Mouse (Mus musculus) liver, embryonic 14.5 days (tissue): ENCODE data around the gene Klhl30. TPM values are rescaled to one million over a fixed set of nuclear protein-coding genes. Genes with fewer than 3 reads are reported as not detected.

Experiments
- ATAC-seq: fragments of 200-750 bp; cut with Nextera tagmentation; 2 replicates; pipeline ENCODE4 v1.8.0; 2017; ENCODE audit warnings: moderate number of reproducible peaks, mild to moderate bottlenecking, moderate library complexity; ENCODE audit not compliant: insufficient read depth
- DNase-seq, 3 experiments: peaks; one replicate each; pipeline ENCODE4 v3.0.0-alpha.2; 2012 to 2013; ENCODE audit warnings: low read depth in 3 of 3, low spot score in 3 of 3
- H3K27ac ChIP-seq: fragments of 300-500 bp; sonication (generic); 2 replicates; pipeline ENCODE4 v1.5.1; 2014; ENCODE audit warnings: moderate library complexity, mild to moderate bottlenecking, control low read depth, inconsistent platforms
- H3K27me3 ChIP-seq: fragments of 300-500 bp; sonication (generic); 2 replicates; pipeline ENCODE4 v1.6.1; 2014; ENCODE audit warnings: mild to moderate bottlenecking, low read length, moderate library complexity; ENCODE audit not compliant: control insufficient read depth, insufficient read depth
- H3K36me3 ChIP-seq: fragments of 300-500 bp; sonication (generic); replicated peaks from 2 replicates; pipeline ENCODE4 v1.6.1; 2014; ENCODE audit warnings: low read depth; ENCODE audit not compliant: control insufficient read depth, insufficient read depth
- H3K4me1 ChIP-seq, 2 experiments: fragments of 200-500 bp in 1 of 2; fragments of 300-500 bp in 1 of 2; sonication (generic) in 1 of 2; replicated peaks; 2 replicates each; pipeline ENCODE4 v1.6.1; 2012 to 2014; ENCODE audit warnings: antibody characterized with exemption in 1 of 2, inconsistent platforms in 1 of 2, low read length in 1 of 2; ENCODE audit not compliant: control insufficient read depth in 2 of 2, insufficient read depth in 2 of 2
- H3K4me2 ChIP-seq: fragments of 300-500 bp; sonication (generic); 2 replicates; pipeline ENCODE4 v1.6.1; 2014; ENCODE audit warnings: low read depth, mild to moderate bottlenecking, control low read depth, moderate library complexity
- H3K4me3 ChIP-seq, 2 experiments: fragments of 200-500 bp in 1 of 2; fragments of 300-500 bp in 1 of 2; sonication (generic) in 1 of 2; 2 replicates each; pipeline ENCODE4 v1.5.1; 2012 to 2014; ENCODE audit warnings: low read depth in 2 of 2, low read length in 2 of 2, mild to moderate bottlenecking in 2 of 2, control low read depth in 1 of 2, inconsistent platforms in 1 of 2, moderate library complexity in 1 of 2; ENCODE audit not compliant: insufficient read depth in 1 of 2
- H3K9ac ChIP-seq: fragments of 300-500 bp; sonication (generic); replicated peaks from 2 replicates; pipeline ENCODE4 v1.6.1; 2014; ENCODE audit warnings: mild to moderate bottlenecking, control low read depth, moderate library complexity
- H3K9me3 ChIP-seq: fragments of 300-500 bp; sonication (generic); 2 replicates; pipeline ENCODE4 v1.6.1; 2016; ENCODE audit warnings: low read length, mixed read lengths; ENCODE audit not compliant: control insufficient read depth
- CTCF ChIP-seq: IDR thresholded peaks from 2 replicates; pipeline ENCODE4 v1.5.1; 2016; ENCODE audit warnings: antibody characterized with exemption, low read depth, control low read depth
- EP300 ChIP-seq: IDR thresholded peaks from 2 replicates; pipeline ENCODE4 v1.6.1; 2016; ENCODE audit warnings: antibody characterized with exemption, low read depth
- WGBS: fragments of 180-500 bp; shearing (Covaris S2); extraction: QIAGEN DNeasy Blood & Tissue Kit; methylation state at CpG from one replicate; pipeline ENCODE4 v1.1.7; 2014; ENCODE audit not compliant: insufficient replicate concordance; 5-methylcytosine and 5-hydroxymethylcytosine counted together
- polyA plus RNA-seq, 2 experiments: library from polyadenylated mRNA; depleted of rRNA in 1 of 2; stranded (reverse) in 1 of 2; unstranded in 1 of 2; fragments of >200 nt; fragmentation: Nextera tagmentation in 1 of 2; extraction: Ambion mirVana in 1 of 2; gene quantifications; 2 replicates each; pipeline versions ENCODE4 v1.2.1 to v1.2.3; 2012 to 2014

The Klhl30 gene
- polyA plus RNA-seq, 2 experiments: 0.02 TPM; not detected in 1

- no peak overlapping the region for H3K4me2 ChIP-seq
- 86% methylated on average over 4 of the region's 4 CpGs for WGBS
- no peak overlapping the region for H3K27ac ChIP-seq
- ATAC-seq (no peak), DNase-seq (no peak)
- no peak overlapping the region for H3K9ac ChIP-seq
- no peak for TF ChIP-seq CTCF
- TF ChIP-seq EP300: no peak
- H3K27me3 ChIP-seq: no peaks in the 10 kb centered on the region
- H3K9me3 ChIP-seq: no peaks in the 10 kb centered on the region
- peaks cover 86% of the 10 kb centered on the region for H3K36me3 ChIP-seq
- no peak overlapping the region for H3K4me3 ChIP-seq
- H3K4me1 ChIP-seq: no peaks in the 10 kb centered on the region
These were observed 30.3 kb downstream of the Klhl30 start for GRCm38 (mm10) chr1:91381091-91381471.

GRCm38 (mm10) chr1:91390369-91390768, 39.6 kb downstream of the Klhl30 start:
- H3K4me1 ChIP-seq: no peaks in the 10 kb centered on the region
- H3K36me3 ChIP-seq: peaks cover 72% of the 10 kb centered on the region
- DNase-seq (no peak), ATAC-seq (no peak)
- no peak overlapping the region for H3K9ac ChIP-seq
- H3K4me3 ChIP-seq: no peak overlapping the region
- no peaks in the 10 kb centered on the region for H3K9me3 ChIP-seq
- H3K27me3 ChIP-seq: no peaks in the 10 kb centered on the region
- H3K27ac ChIP-seq: no peak overlapping the region
- 81% methylated on average over 5 of the region's 5 CpGs for WGBS
- H3K4me2 ChIP-seq: no peak overlapping the region
- TF ChIP-seq EP300: no peak
- TF ChIP-seq CTCF: no peak

GRCm38 (mm10) chr1:91397927-91398259, 47.1 kb downstream of the Klhl30 start:
- TF ChIP-seq CTCF: no peak
- H3K27ac ChIP-seq: peak overlapping the region; percentile 79
- no peaks in the 10 kb centered on the region for H3K9me3 ChIP-seq
- peak overlapping the region; percentile 98 for H3K4me2 ChIP-seq
- DNase-seq (no peak), ATAC-seq (no peak)
- H3K27me3 ChIP-seq: no peaks in the 10 kb centered on the region
- WGBS: under 1% methylated on average over 12 of the region's 12 CpGs
- peak overlapping the region; percentile 95 for H3K9ac ChIP-seq
- peaks cover 22% of the 10 kb centered on the region for H3K36me3 ChIP-seq
- H3K4me3 ChIP-seq: peak overlapping the region; percentile 92 to 99
- peaks cover 9 to 17% of the 10 kb centered on the region in 2 experiments for H3K4me1 ChIP-seq

GRCm38 (mm10) chr1:91398260-91399062, 47.6 kb downstream of the Klhl30 start, which contains the start of gene Ilkap:
Gene Ilkap (minus strand): TSS chr1:91398815.
- TF ChIP-seq EP300 (no peak), CTCF (no peak)
- WGBS: under 1% methylated on average over 91 of the region's 91 CpGs
- DNase-seq (peak; percentile 77 to 85 (median 77)), ATAC-seq (peak; percentile 98)
- no peaks in the 10 kb centered on the region for H3K9me3 ChIP-seq
- peak within 1 kb of the TSS; percentile 95 for H3K9ac ChIP-seq
- no peaks in the 10 kb centered on the region for H3K27me3 ChIP-seq
- H3K4me2 ChIP-seq: peak within 1 kb of the TSS; percentile 98
- peaks cover 9 to 17% of the 10 kb centered on the region in 2 experiments for H3K4me1 ChIP-seq
- peak within 1 kb of the TSS; percentile 79 for H3K27ac ChIP-seq
- peaks cover 17% of the 10 kb centered on the region for H3K36me3 ChIP-seq
- peak within 1 kb of the TSS; percentile 92 to 99 for H3K4me3 ChIP-seq

GRCm38 (mm10) chr1:91404976-91405375, 54.2 kb downstream of the Klhl30 start:
- Histone ChIP-seq H3K4me3 (no peak overlapping the region), H3K4me1 (no peaks in the 10 kb centered on the region), H3K4me2 (no peak overlapping the region), H3K9ac (no peak overlapping the region), H3K36me3 (no peaks in the 10 kb centered on the region), H3K9me3 (no peaks in the 10 kb centered on the region), H3K27ac (no peak overlapping the region), H3K27me3 (no peaks in the 10 kb centered on the region)
- TF ChIP-seq CTCF (no peak), EP300 (no peak)
- DNase-seq (no peak), ATAC-seq (no peak)
- WGBS: 13% methylated on average over 1 of the region's 1 CpGs
